Mouse (Mus musculus) heart, postnatal 0 days (tissue): ENCODE measurements around the gene Abca5. TPM values are rescaled to one million over a fixed set of nuclear protein-coding genes. Genes with fewer than 3 reads are reported as not detected.

Experiments used
- ATAC-seq: fragments of 200-750 bp; cut with Nextera tagmentation; 2 replicates; pipeline ENCODE4 v1.8.0; 2017; ENCODE audit warnings: low read depth, moderate number of reproducible peaks, moderate library complexity; ENCODE audit not compliant: insufficient read depth
- DNase-seq: peaks from one replicate; pipeline ENCODE4 v3.0.0-alpha.2; 2016; ENCODE audit warnings: low spot score
- H3K27ac ChIP-seq: fragments of 300-500 bp; sonication (generic); 2 replicates; pipeline ENCODE4 v1.5.1; 2014; ENCODE audit warnings: low read depth, mild to moderate bottlenecking
- H3K27me3 ChIP-seq: fragments of 300-500 bp; sonication (generic); 2 replicates; pipeline ENCODE4 v1.6.1; 2014; ENCODE audit warnings: low read length, mixed read lengths; ENCODE audit not compliant: control insufficient read depth, insufficient read depth
- H3K36me3 ChIP-seq: fragments of 300-500 bp; sonication (generic); replicated peaks from 2 replicates; pipeline ENCODE4 v1.6.1; 2014; ENCODE audit warnings: low read length, mixed read lengths; ENCODE audit not compliant: control insufficient read depth, insufficient read depth
- H3K4me1 ChIP-seq: fragments of 300-500 bp; sonication (generic); 2 replicates; pipeline ENCODE4 v1.6.1; 2014; ENCODE audit warnings: antibody characterized with exemption; ENCODE audit not compliant: control insufficient read depth, insufficient read depth
- H3K4me2 ChIP-seq: fragments of 300-500 bp; sonication (generic); 2 replicates; pipeline ENCODE4 v1.6.1; 2014; ENCODE audit warnings: low read depth, mild to moderate bottlenecking, low read length, moderate library complexity
- H3K4me3 ChIP-seq: fragments of 300-500 bp; sonication (generic); 2 replicates; pipeline ENCODE4 v1.5.1; 2014; ENCODE audit warnings: low read depth, low read length
- H3K9ac ChIP-seq: fragments of 300-500 bp; sonication (generic); replicated peaks from 2 replicates; pipeline ENCODE4 v1.6.1; 2014; ENCODE audit warnings: low read depth, low read length, mixed read lengths
- H3K9me3 ChIP-seq: fragments of 300-500 bp; sonication (generic); replicated peaks from 2 replicates; pipeline ENCODE4 v1.6.1; 2016; ENCODE audit warnings: low read length; ENCODE audit not compliant: control insufficient read depth
- CTCF ChIP-seq: IDR thresholded peaks from 2 replicates; pipeline ENCODE4 v1.5.1; 2016; ENCODE audit warnings: antibody characterized with exemption, control low read depth, low read depth
- EP300 ChIP-seq: IDR thresholded peaks from 2 replicates; pipeline ENCODE4 v1.6.1; 2016; ENCODE audit warnings: antibody characterized with exemption, low read depth
- WGBS: fragments of 180-500 bp; shearing (Covaris S2); extraction: QIAGEN DNeasy Blood & Tissue Kit; methylation state at CpG from one replicate; pipeline ENCODE4 v1.1.7; 2014; 5-methylcytosine and 5-hydroxymethylcytosine counted together
- polyA plus RNA-seq: library from polyadenylated mRNA; unstranded; fragments of >200 nt; fragmentation: Nextera tagmentation; extraction: Ambion mirVana; gene quantifications from 2 replicates; pipeline ENCODE4 v1.2.1, GENCODE M21; 2015
- total RNA-seq: library from RNA; depleted of rRNA; stranded (reverse); fragments of >200 nt; gene quantifications from 2 replicates; pipeline ENCODE4 v1.2.3, GENCODE M21; 2014; ENCODE audit warnings: low replicate concordance; rRNA removed

The Abca5 gene
- total and polyA plus RNA-seq, 2 experiments from 2014 or later = 2.5 to 5.3 TPM

DNA sequence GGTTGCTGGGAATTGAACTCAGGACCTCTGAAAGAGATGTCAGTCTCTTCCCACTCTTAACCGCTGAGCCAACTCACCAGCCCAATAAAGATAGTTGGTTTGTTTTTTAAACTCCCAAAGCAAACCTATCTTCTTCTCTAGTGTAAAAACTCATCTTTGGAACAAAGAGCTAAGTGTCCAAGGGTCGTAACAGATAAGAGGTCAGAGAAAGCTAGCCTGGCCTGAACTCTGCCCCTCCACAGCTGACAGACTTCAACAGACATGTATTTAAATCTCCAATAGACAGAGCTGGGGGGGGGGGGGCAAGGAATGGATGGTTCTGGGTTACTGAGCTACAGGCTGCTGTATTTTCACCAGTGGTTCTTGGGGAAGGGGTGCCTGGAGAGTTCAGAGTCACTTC, 100.0 kb downstream of the Abca5 start:
- TF ChIP-seq CTCF = no peak
- TF ChIP-seq EP300 = no peak
- H3K4me3 ChIP-seq = no peak overlapping the region
- no peak overlapping the region for H3K27ac ChIP-seq
- no peak overlapping the region for H3K9ac ChIP-seq
- WGBS = 75% methylated on average over 2 of the region's 2 CpGs
- H3K27me3 ChIP-seq = no peaks in the 10 kb centered on the region
- peaks cover 10% of the 10 kb centered on the region; the same call in 1 of the 2 replicates for H3K9me3 ChIP-seq
- DNase-seq = no peak
- H3K4me1 ChIP-seq = no peaks in the 10 kb centered on the region
- H3K4me2 ChIP-seq = no peak overlapping the region
- no peaks in the 10 kb centered on the region for H3K36me3 ChIP-seq
- no peak for ATAC-seq

DNA sequence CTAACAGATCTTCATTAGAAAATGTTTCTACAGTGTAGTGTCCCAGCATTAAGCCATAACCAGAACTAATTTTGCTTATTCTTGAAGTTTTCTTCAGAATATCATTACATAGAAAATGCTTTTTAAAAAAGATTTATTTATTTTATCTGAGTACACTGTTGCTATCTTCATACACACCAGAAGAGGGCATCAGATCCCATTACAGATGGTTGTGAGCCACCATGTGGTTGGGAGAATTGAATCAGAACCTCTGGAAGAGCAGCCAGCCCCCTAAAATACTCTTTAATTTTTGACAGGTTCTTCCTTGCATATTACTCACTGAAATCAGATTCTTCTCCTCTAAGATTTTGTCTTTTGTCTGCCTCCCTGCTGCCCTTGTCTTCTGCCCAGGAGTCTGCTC, 104.5 kb downstream of the Abca5 start:
- Histone ChIP-seq H3K4me1 (no peaks in the 10 kb centered on the region), H3K4me3 (no peak overlapping the region), H3K4me2 (no peak overlapping the region), H3K27ac (no peak overlapping the region), H3K36me3 (no peaks in the 10 kb centered on the region), H3K27me3 (no peaks in the 10 kb centered on the region), H3K9ac (no peak overlapping the region), H3K9me3 (no peaks in the 10 kb centered on the region)
- TF ChIP-seq CTCF (no peak), EP300 (no peak)
- ATAC-seq = no peak
- no peak for DNase-seq

Other genes with a start within 250 kb of the Abca5 start
- 5.8 and 14.7 TPM in 2 replicates for gene Abca8a, start 241.7 kb downstream of the Abca5 start, total RNA-seq
- 7.3 and 7.5 TPM in 2 replicates for gene Abca8a, start 241.7 kb downstream of the Abca5 start, polyA plus RNA-seq
- gene Abca9, start 169.5 kb downstream of the Abca5 start, total RNA-seq = 3.5 and 5.6 TPM in 2 replicates
- 2.3 and 2.6 TPM in 2 replicates for gene Abca9, start 169.5 kb downstream of the Abca5 start, polyA plus RNA-seq
- 2.7 and 3.8 TPM in 2 replicates for gene Abca6, start 85.9 kb downstream of the Abca5 start, total RNA-seq
- 1.8 and 2.3 TPM in 2 replicates for gene Abca6, start 85.9 kb downstream of the Abca5 start, polyA plus RNA-seq
- 11.3 and 17.4 TPM in 2 replicates for gene Map2k6, start 61.4 kb upstream of the Abca5 start, total RNA-seq
- gene Map2k6, start 61.4 kb upstream of the Abca5 start, polyA plus RNA-seq = 9.3 and 12.1 TPM in 2 replicates